Mouse (Mus musculus) neural tube, embryonic 14.5 days (tissue): ENCODE data around the gene Traf3ip1. TPM values are rescaled to one million over a fixed set of nuclear protein-coding genes. Genes with fewer than 3 reads are reported as not detected.

Source experiments
- ATAC-seq: fragments of 200-750 bp; cut with Nextera tagmentation; 2 replicates; pipeline ENCODE4 v1.8.0; 2017; ENCODE audit warnings: low read depth, mild to moderate bottlenecking, moderate TSS enrichment, moderate library complexity
- H3K27ac ChIP-seq: fragments of 300-500 bp; sonication (generic); 2 replicates; pipeline ENCODE4 v1.5.1; 2014; ENCODE audit warnings: low read depth, mild to moderate bottlenecking, control low read depth, low read length, moderate library complexity, mixed read lengths
- H3K27me3 ChIP-seq: fragments of 300-500 bp; sonication (generic); 2 replicates; pipeline ENCODE4 v1.6.1; 2014; ENCODE audit warnings: low read length; ENCODE audit not compliant: control insufficient read depth, insufficient read depth
- H3K36me3 ChIP-seq: fragments of 300-500 bp; sonication (generic); 2 replicates; pipeline ENCODE4 v1.6.1; 2014; ENCODE audit warnings: low read length, mixed read lengths; ENCODE audit not compliant: control insufficient read depth, insufficient read depth
- H3K4me1 ChIP-seq: fragments of 300-500 bp; sonication (generic); 2 replicates; pipeline ENCODE4 v1.6.1; 2014; ENCODE audit warnings: low read length; ENCODE audit not compliant: control insufficient read depth, insufficient read depth
- H3K4me2 ChIP-seq: fragments of 300-500 bp; sonication (generic); 2 replicates; pipeline ENCODE4 v1.6.1; 2014; ENCODE audit warnings: mild to moderate bottlenecking, low read depth, low read length, control low read depth
- H3K4me3 ChIP-seq: fragments of 300-500 bp; sonication (generic); 2 replicates; pipeline ENCODE4 v1.5.1; 2014; ENCODE audit warnings: low read depth, low read length, control low read depth, mixed read lengths
- H3K9ac ChIP-seq: fragments of 300-500 bp; sonication (generic); replicated peaks from 2 replicates; pipeline ENCODE4 v1.6.1; 2014; ENCODE audit warnings: low read depth, mild to moderate bottlenecking, control low read depth, low read length, mixed read lengths
- H3K9me3 ChIP-seq: fragments of 300-500 bp; sonication (generic); 2 replicates; pipeline ENCODE4 v1.6.1; 2016; ENCODE audit warnings: low read length; ENCODE audit not compliant: control insufficient read depth
- WGBS: fragments of 180-500 bp; shearing (Covaris S2); extraction: QIAGEN DNeasy Blood & Tissue Kit; methylation state at CpG from one replicate; pipeline ENCODE4 v1.1.7; 2014; 5-methylcytosine and 5-hydroxymethylcytosine counted together
- polyA plus RNA-seq: library from polyadenylated mRNA; unstranded; fragments of >200 nt; fragmentation: Nextera tagmentation; extraction: Ambion mirVana; gene quantifications from 2 replicates; pipeline ENCODE4 v1.2.1, GENCODE M21; 2014

Traf3ip1 gene
- polyA plus RNA-seq, 1 experiment from 2014 or later: 8.7 TPM

DNA sequence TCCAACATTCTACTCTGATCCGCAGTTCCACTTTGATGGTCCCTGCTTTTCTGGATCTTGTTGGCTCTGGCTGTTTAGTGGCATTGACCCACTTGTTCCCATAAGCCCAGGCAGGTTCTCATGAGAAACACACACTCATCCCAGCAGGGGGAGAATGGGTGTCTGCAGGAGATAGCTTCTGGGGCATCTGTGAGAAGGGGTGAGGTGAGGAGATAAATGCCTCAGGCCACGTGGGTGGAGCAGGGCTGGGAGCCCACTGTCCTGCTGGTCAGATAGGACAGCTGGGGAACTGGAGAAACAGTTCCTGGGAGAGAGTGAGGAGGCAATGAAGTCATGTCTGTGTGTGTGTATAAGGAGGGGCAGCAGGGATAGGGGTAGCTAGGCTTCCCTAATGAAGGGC lies 39.0 kb downstream of the Traf3ip1 start:
- no peak for ATAC-seq
- Histone ChIP-seq H3K9me3 (no peaks in the 10 kb centered on the region), H3K9ac (no peak overlapping the region), H3K4me1 (no peaks in the 10 kb centered on the region), H3K36me3 (no peaks in the 10 kb centered on the region), H3K4me3 (no peak overlapping the region), H3K27me3 (no peaks in the 10 kb centered on the region), H3K27ac (no peak overlapping the region), H3K4me2 (no peak overlapping the region)
- WGBS: 66% methylated on average over 2 of the region's 2 CpGs

DNA sequence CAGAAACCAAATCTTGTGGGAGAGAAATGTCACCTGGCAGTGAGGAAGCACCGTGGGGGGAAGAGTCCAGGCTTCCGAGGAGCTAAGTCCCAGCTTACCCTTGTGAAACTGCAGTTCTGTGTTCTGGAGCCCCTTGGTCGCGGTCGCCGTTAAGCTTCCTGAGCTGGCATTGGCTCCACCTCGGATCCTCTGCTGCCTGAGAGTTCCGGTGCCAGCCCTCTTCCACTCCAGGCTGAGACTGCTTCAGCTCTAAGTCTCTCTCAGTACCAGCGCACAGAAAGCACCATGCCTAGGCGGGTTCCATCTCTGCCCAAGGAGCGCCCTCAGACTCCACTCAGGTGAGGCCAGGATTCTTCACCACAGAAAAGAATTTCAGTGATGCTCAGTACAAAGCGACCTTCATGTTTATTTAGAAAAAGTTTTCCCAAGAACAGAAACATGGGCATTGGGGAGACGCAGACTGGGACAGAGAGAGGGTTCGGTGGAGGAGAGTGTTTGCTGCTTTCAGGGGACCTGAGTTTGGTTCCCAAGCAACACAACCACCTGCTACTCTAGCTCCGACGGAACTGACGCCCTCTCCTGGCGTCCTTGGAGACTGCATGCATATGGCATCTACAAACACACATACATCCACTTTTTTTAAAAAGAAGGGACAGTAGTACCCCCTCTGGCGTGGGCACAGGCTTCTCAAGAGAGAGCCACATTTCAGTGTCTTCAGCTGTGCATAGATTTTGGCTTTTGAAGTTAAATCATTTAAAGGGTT lies 39.7 kb downstream of the Traf3ip1 start:
- Histone ChIP-seq H3K4me2 (no peak overlapping the region), H3K9ac (no peak overlapping the region), H3K27me3 (no peaks in the 10 kb centered on the region), H3K9me3 (no peaks in the 10 kb centered on the region), H3K36me3 (no peaks in the 10 kb centered on the region), H3K27ac (no peak overlapping the region), H3K4me3 (no peak overlapping the region), H3K4me1 (no peaks in the 10 kb centered on the region)
- ATAC-seq: no peak
- 79% methylated on average over 19 of the region's 19 CpGs for WGBS

DNA sequence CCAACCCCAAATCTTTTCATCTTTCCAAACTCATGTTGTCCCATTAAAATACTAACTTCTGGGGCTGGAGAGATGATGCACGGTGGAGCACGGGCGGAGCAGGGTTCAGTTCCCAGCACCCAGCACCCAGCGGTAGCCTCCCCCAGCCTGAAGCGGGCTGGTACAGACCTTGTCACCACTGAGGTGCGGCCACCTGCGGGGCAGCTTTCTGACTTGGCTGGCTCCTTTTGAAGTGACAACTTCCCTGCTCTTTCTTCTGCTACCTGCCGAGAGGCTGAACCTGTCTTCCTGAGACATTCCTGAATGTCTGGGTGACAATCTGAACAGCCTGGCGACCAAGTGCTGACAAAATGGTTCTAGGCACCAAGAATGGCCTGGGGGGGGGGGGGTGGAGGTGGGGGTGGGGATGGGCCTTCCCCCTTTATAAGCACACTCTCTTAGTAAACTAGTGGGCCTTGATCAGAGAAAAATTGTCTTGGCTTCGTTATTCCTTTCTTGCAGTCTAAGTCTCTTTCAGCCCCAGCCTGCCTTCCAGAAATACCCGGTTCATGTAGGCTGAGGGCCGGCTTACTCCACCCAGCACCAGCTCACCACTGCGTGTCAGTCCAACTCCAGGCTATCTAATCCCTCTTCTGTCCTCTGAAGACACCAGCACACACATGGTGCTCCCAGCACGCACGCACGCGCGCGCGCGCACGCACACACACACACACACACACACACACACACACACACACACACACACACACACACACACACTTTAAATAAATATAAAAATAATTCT lies 43.5 kb downstream of the Traf3ip1 start:
- Histone ChIP-seq H3K4me1 (peaks cover 17% of the 10 kb centered on the region), H3K4me3 (no peak overlapping the region), H3K9ac (no peak overlapping the region), H3K4me2 (no peak overlapping the region), H3K27me3 (peaks cover 6% of the 10 kb centered on the region; the same call in 1 of the 2 replicates), H3K27ac (no peak overlapping the region), H3K9me3 (no peaks in the 10 kb centered on the region), H3K36me3 (no peaks in the 10 kb centered on the region)
- ATAC-seq: no peak
- 37% methylated on average over 22 of the region's 22 CpGs for WGBS

DNA sequence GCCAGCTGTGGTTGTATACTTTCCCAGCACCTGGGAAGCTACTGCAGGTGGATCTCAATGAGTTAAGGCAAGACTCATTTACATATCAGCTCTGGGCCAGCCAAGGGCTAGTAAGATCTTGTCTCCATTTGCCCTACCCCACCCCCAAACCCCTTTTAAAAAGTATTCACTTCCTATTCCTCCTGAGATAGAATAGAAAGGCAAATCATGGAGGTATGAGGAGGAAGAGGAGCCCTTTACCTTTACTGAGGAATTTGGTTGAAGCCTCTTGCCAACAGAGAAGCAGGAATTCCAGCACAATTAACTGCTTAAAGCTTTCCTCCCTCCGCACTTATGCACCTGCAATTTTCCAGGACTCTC lies 44.1 kb downstream of the Traf3ip1 start:
- H3K4me3 ChIP-seq: no peak overlapping the region
- H3K9ac ChIP-seq: no peak overlapping the region
- no peak overlapping the region for H3K4me2 ChIP-seq
- no peak for ATAC-seq
- no peak overlapping the region for H3K27ac ChIP-seq
- peaks cover 6% of the 10 kb centered on the region; the same call in 1 of the 2 replicates for H3K27me3 ChIP-seq
- WGBS: 70% methylated on average over 1 of the region's 1 CpGs
- H3K36me3 ChIP-seq: no peaks in the 10 kb centered on the region
- H3K9me3 ChIP-seq: no peaks in the 10 kb centered on the region
- peaks cover 17% of the 10 kb centered on the region for H3K4me1 ChIP-seq

DNA sequence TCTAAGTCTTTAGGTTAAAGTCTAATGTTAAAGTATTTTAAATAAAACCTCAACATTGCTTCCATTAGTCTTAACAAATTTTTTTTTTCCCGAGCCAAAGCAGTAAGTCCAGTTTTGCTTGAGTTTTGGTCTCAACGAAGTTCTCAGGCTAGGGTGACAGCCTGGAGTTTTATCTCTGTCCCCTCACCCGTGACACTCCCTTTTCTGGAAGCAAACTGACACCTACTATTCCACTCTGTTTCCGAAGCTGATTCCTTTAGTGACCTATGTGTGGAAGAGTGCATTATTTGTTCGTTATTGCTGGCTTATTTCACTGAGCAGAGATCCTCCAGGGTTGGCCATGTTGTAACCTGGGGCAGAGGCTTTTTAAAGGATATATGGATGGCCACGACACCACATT lies 44.8 kb downstream of the Traf3ip1 start:
- ATAC-seq: no peak
- peaks cover 17% of the 10 kb centered on the region for H3K4me1 ChIP-seq
- H3K27me3 ChIP-seq: peaks cover 6% of the 10 kb centered on the region; the same call in 1 of the 2 replicates
- no peaks in the 10 kb centered on the region for H3K9me3 ChIP-seq
- peak overlapping the region; percentile 97 for H3K4me2 ChIP-seq
- no peak overlapping the region for H3K4me3 ChIP-seq
- H3K9ac ChIP-seq: no peak overlapping the region
- no peaks in the 10 kb centered on the region for H3K36me3 ChIP-seq
- WGBS: 42% methylated on average over 6 of the region's 6 CpGs
- H3K27ac ChIP-seq: no peak overlapping the region

DNA sequence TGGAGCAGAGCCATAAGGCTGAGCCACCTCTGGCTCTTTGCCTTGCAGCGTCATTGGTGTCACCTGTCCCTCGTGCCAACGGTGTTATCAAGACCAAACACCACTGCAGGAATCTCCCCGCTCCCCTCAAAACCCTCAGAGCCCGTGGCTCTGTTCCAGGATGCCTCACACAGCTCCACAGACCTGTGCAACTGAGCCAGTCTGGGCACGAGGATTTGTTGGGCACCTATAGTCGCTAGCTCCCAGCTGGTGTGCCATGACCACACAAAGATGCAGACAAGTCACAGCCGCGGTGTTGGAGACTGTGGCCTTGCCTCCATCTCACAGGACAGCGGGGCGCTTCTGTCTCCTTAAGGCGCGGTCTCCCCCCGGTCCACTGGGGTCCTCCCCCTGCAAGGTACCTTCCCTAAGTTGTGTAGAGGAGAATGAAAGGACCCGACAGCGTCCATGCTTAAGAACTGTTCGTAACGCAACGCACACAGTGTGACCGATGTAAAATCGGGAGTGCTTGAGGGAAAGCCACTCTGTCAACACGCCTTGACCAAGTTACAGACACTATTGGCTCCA lies 45.3 kb downstream of the Traf3ip1 start:
- H3K36me3 ChIP-seq: peaks cover 2% of the 10 kb centered on the region; the same call in 1 of the 2 replicates
- H3K4me2 ChIP-seq: peak overlapping the region; percentile 97
- H3K4me1 ChIP-seq: peaks cover 17% of the 10 kb centered on the region
- H3K27me3 ChIP-seq: peaks cover 6% of the 10 kb centered on the region; the same call in 1 of the 2 replicates
- peak overlapping the region; percentile 63 for H3K4me3 ChIP-seq
- peak overlapping the region; percentile 83; the same call in 1 of the 2 replicates for H3K9ac ChIP-seq
- H3K27ac ChIP-seq: no peak overlapping the region
- H3K9me3 ChIP-seq: no peaks in the 10 kb centered on the region
- WGBS: 5% methylated on average over 22 of the region's 22 CpGs
- peak; percentile 57 for ATAC-seq

DNA sequence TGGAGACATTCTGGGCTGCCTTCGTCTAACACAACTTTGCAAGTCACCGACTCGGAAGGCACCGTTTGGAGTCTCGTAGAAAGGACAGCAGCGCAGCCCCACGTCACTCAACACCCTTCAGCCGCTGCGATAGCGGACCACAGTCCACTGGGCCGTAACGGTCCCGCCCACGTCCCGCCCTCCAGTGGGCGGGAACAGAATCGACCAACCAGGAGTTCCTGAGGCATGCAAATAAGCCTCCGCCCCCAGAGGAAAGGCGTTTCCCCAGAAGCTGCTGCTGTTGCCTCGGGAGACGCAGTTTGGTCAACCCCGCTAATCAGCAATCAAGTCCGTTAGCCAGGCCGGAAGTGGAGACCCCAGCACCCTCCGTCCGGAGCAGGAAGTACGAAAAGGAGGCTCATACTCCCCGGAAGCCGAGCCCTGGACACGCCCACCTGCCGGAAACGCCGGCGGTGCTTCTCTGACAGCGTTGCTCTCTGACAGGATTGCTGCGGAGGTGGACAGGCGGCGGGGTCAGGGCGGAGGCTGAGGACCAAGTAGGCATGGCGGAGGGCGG lies 45.9 kb downstream of the Traf3ip1 start, which contains the start of gene Asb1:
Asb1 (plus strand) TSS at position 274 of the 556 bp plus-strand sequence.
- peaks cover 5% of the 10 kb centered on the region; the same call in 1 of the 2 replicates for H3K36me3 ChIP-seq
- H3K4me1 ChIP-seq: peaks cover 17% of the 10 kb centered on the region
- H3K27ac ChIP-seq: peak within 1 kb of the TSS; percentile 13; the same call in 1 of the 2 replicates
- H3K9ac ChIP-seq: peak within 1 kb of the TSS; percentile 83
- peaks cover 6% of the 10 kb centered on the region; the same call in 1 of the 2 replicates for H3K27me3 ChIP-seq
- peak within 1 kb of the TSS; percentile 63 for H3K4me3 ChIP-seq
- H3K4me2 ChIP-seq: peak within 1 kb of the TSS; percentile 97
- peak; percentile 97 for ATAC-seq
- H3K9me3 ChIP-seq: no peaks in the 10 kb centered on the region
- 0% methylated on average over 41 of the region's 41 CpGs for WGBS

DNA sequence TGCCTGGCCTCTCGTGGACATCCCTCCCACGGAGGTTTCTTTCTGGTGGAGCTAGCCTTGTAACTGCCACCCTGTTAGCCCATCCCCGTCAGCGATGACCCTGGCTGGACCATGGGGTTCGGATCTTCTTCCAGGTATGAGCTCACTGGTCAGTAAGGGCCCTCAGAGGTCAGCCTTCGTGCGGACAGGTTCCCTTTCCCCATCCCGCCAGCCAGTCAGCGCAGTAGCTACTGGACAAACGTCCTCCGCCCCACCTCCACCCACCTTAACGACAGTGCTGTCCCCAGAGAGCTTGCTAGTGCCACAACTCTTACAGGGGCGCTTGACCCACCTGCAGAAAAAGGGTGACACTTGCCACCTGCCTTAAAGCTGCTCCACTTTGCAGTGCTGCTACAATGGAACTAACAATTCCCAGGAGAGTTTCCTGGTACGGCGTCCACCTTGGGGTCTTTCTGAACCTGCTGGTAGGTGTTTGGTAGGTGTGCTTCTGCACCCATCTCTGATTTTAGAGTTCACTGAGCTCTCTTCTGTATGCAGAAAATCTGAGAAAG lies 46.7 kb downstream of the Traf3ip1 start:
- peak overlapping the region; percentile 63 for H3K4me3 ChIP-seq
- peak overlapping the region; percentile 97 for H3K4me2 ChIP-seq
- H3K36me3 ChIP-seq: peaks cover 5% of the 10 kb centered on the region; the same call in 1 of the 2 replicates
- no peaks in the 10 kb centered on the region for H3K9me3 ChIP-seq
- H3K27ac ChIP-seq: peak overlapping the region; percentile 13; the same call in 1 of the 2 replicates
- peaks cover 6% of the 10 kb centered on the region; the same call in 1 of the 2 replicates for H3K27me3 ChIP-seq
- H3K9ac ChIP-seq: peak overlapping the region; percentile 83
- ATAC-seq: no peak
- H3K4me1 ChIP-seq: peaks cover 17% of the 10 kb centered on the region
- 10% methylated on average over 15 of the region's 15 CpGs for WGBS
